Mouse (Mus musculus): ENCODE measurements around the gene Mrps21. TPM values are rescaled to one million over a fixed set of nuclear protein-coding genes. Genes with fewer than 3 reads are reported as not detected.
A peak's percentile ranks its signal among the peaks of the same experiment; 100 is the strongest.

The Mrps21 gene
- polyA plus RNA-seq, 1 experiment: 441 TPM

GRCm38 (mm10) chr3:95855502-95856089 is 15.7 kb downstream of the Mrps21 start, which contains the start of gene Prpf3:
Gene Prpf3 (minus strand): TSS chr3:95855885.
- H3ac ChIP-seq (ENCODE audit: control insufficient read depth, insufficient read length, low read depth): peak within 1 kb of the TSS; percentile 74
- peak within 1 kb of the TSS; percentile 89 for H3K4me3 ChIP-seq (ENCODE audit: insufficient read depth, poor library complexity, severe bottlenecking)
- H3K79me3 ChIP-seq (ENCODE audit: low read depth): peaks cover 25% of the 10 kb centered on the region
- no peaks in the 10 kb centered on the region for H3K27me3 ChIP-seq (ENCODE audit: control insufficient read depth, insufficient read depth, insufficient read length)
- TF ChIP-seq USF1 (IDR thresholded peaks at IDR 0.05; ENCODE audit: low read depth): peak; percentile 98
- TF ChIP-seq MAX (IDR thresholded peaks at IDR 0.05): peak; percentile 89
- no peak for TF ChIP-seq CTCF (IDR thresholded peaks at IDR 0.05; ENCODE audit: control insufficient read depth, insufficient read depth, insufficient read length)
- no peak for TF ChIP-seq MYOG (IDR thresholded peaks at IDR 0.05; ENCODE audit: control insufficient read depth, extremely low read depth, insufficient read length)
- no peak for TF ChIP-seq FOSL1 (IDR thresholded peaks at IDR 0.05; ENCODE audit: insufficient read depth, low read length, poor library complexity, severe bottlenecking)
- TF ChIP-seq CEBPB (IDR thresholded peaks at IDR 0.05; ENCODE audit: low read depth): no peak
- TF ChIP-seq MYOD1 (IDR thresholded peaks at IDR 0.05; ENCODE audit: control insufficient read depth, insufficient read length, low read depth): no peak
- H3K79me2 ChIP-seq (ENCODE audit: control insufficient read depth, insufficient read depth): peaks cover 28% of the 10 kb centered on the region
- H3K36me3 ChIP-seq (ENCODE audit: control insufficient read depth, insufficient read depth): peaks cover 31% of the 10 kb centered on the region

- Histone ChIP-seq H3ac (ENCODE audit: control insufficient read depth, insufficient read length, low read depth) (no peak overlapping the region), H3K36me3 (ENCODE audit: control insufficient read depth, insufficient read depth) (peaks cover 74% of the 10 kb centered on the region)
Observed at GRCm38 (mm10) chr3:95851317-95851716, 20.0 kb downstream of the Mrps21 start.

GRCm38 (mm10) chr3:95850611-95851010 is 20.7 kb downstream of the Mrps21 start:
- no peak for TF ChIP-seq CEBPB (IDR thresholded peaks at IDR 0.05; ENCODE audit: low read depth)
- no peak for TF ChIP-seq CTCF (IDR thresholded peaks at IDR 0.05; ENCODE audit: control insufficient read depth, insufficient read depth, insufficient read length)
- no peak for TF ChIP-seq USF1 (IDR thresholded peaks at IDR 0.05; ENCODE audit: low read depth)
- no peak for TF ChIP-seq MYOG (IDR thresholded peaks at IDR 0.05; ENCODE audit: control insufficient read depth, extremely low read depth, insufficient read length)
- no peak for TF ChIP-seq FOSL1 (IDR thresholded peaks at IDR 0.05; ENCODE audit: insufficient read depth, low read length, poor library complexity, severe bottlenecking)
- TF ChIP-seq MYOD1 (IDR thresholded peaks at IDR 0.05; ENCODE audit: control insufficient read depth, insufficient read length, low read depth): no peak
- no peak for TF ChIP-seq MAX (IDR thresholded peaks at IDR 0.05)
- peaks cover 81% of the 10 kb centered on the region for H3K36me3 ChIP-seq (ENCODE audit: control insufficient read depth, insufficient read depth)
- no peak overlapping the region for H3K4me3 ChIP-seq (ENCODE audit: insufficient read depth, poor library complexity, severe bottlenecking)
- no peaks in the 10 kb centered on the region for H3K27me3 ChIP-seq (ENCODE audit: control insufficient read depth, insufficient read depth, insufficient read length)
- H3ac ChIP-seq (ENCODE audit: control insufficient read depth, insufficient read length, low read depth): no peak overlapping the region
- peaks cover 27% of the 10 kb centered on the region for H3K79me3 ChIP-seq (ENCODE audit: low read depth)
- peaks cover 28% of the 10 kb centered on the region for H3K79me2 ChIP-seq (ENCODE audit: control insufficient read depth, insufficient read depth)

More at GRCm38 (mm10) chr3:95851317-95851716, 20.0 kb downstream of the Mrps21 start:
- H3K79me2 ChIP-seq (ENCODE audit: control insufficient read depth, insufficient read depth): peaks cover 28% of the 10 kb centered on the region
- H3K4me3 ChIP-seq (ENCODE audit: insufficient read depth, poor library complexity, severe bottlenecking): no peak overlapping the region
- TF ChIP-seq CEBPB (IDR thresholded peaks at IDR 0.05; ENCODE audit: low read depth): no peak
- TF ChIP-seq MAX (IDR thresholded peaks at IDR 0.05): no peak
- no peak for TF ChIP-seq USF1 (IDR thresholded peaks at IDR 0.05; ENCODE audit: low read depth)
- TF ChIP-seq CTCF (IDR thresholded peaks at IDR 0.05; ENCODE audit: control insufficient read depth, insufficient read depth, insufficient read length): no peak
- TF ChIP-seq MYOG (IDR thresholded peaks at IDR 0.05; ENCODE audit: control insufficient read depth, extremely low read depth, insufficient read length): no peak
- TF ChIP-seq FOSL1 (IDR thresholded peaks at IDR 0.05; ENCODE audit: insufficient read depth, low read length, poor library complexity, severe bottlenecking): no peak
- TF ChIP-seq MYOD1 (IDR thresholded peaks at IDR 0.05; ENCODE audit: control insufficient read depth, insufficient read length, low read depth): no peak
- peaks cover 27% of the 10 kb centered on the region for H3K79me3 ChIP-seq (ENCODE audit: low read depth)
- no peaks in the 10 kb centered on the region for H3K27me3 ChIP-seq (ENCODE audit: control insufficient read depth, insufficient read depth, insufficient read length)

- H3K4me3 ChIP-seq (ENCODE audit: insufficient read depth, poor library complexity, severe bottlenecking): no peak overlapping the region
- no peaks in the 10 kb centered on the region for H3K79me2 ChIP-seq (ENCODE audit: control insufficient read depth, insufficient read depth)
- H3K36me3 ChIP-seq (ENCODE audit: control insufficient read depth, insufficient read depth): peaks cover 96% of the 10 kb centered on the region
- TF ChIP-seq CTCF (IDR thresholded peaks at IDR 0.05; ENCODE audit: control insufficient read depth, insufficient read depth, insufficient read length) (no peak), MYOG (IDR thresholded peaks at IDR 0.05; ENCODE audit: control insufficient read depth, extremely low read depth, insufficient read length) (no peak), FOSL1 (IDR thresholded peaks at IDR 0.05; ENCODE audit: insufficient read depth, low read length, poor library complexity, severe bottlenecking) (no peak)
- H3K27me3 ChIP-seq (ENCODE audit: control insufficient read depth, insufficient read depth, insufficient read length): no peaks in the 10 kb centered on the region
- no peak overlapping the region for H3ac ChIP-seq (ENCODE audit: control insufficient read depth, insufficient read length, low read depth)
- no peaks in the 10 kb centered on the region for H3K79me3 ChIP-seq (ENCODE audit: low read depth)
Observed at GRCm38 (mm10) chr3:95842503-95843214, 28.7 kb downstream of the Mrps21 start.

GRCm38 (mm10) chr3:95839250-95839649 is 32.1 kb downstream of the Mrps21 start:
- Histone ChIP-seq H3ac (ENCODE audit: control insufficient read depth, insufficient read length, low read depth) (no peak overlapping the region), H3K36me3 (ENCODE audit: control insufficient read depth, insufficient read depth) (peaks cover 93% of the 10 kb centered on the region), H3K79me3 (ENCODE audit: low read depth) (no peaks in the 10 kb centered on the region), H3K27me3 (ENCODE audit: control insufficient read depth, insufficient read depth, insufficient read length) (no peaks in the 10 kb centered on the region), H3K4me3 (ENCODE audit: insufficient read depth, poor library complexity, severe bottlenecking) (no peak overlapping the region), H3K79me2 (ENCODE audit: control insufficient read depth, insufficient read depth) (no peaks in the 10 kb centered on the region)
- TF ChIP-seq MYOD1 (IDR thresholded peaks at IDR 0.05; ENCODE audit: control insufficient read depth, insufficient read length, low read depth) (no peak), MYOG (IDR thresholded peaks at IDR 0.05; ENCODE audit: control insufficient read depth, extremely low read depth, insufficient read length) (no peak), CTCF (IDR thresholded peaks at IDR 0.05; ENCODE audit: control insufficient read depth, insufficient read depth, insufficient read length) (no peak), USF1 (IDR thresholded peaks at IDR 0.05; ENCODE audit: low read depth) (no peak), CEBPB (IDR thresholded peaks at IDR 0.05; ENCODE audit: low read depth) (no peak), MAX (IDR thresholded peaks at IDR 0.05) (no peak), FOSL1 (IDR thresholded peaks at IDR 0.05; ENCODE audit: insufficient read depth, low read length, poor library complexity, severe bottlenecking) (no peak)
